Mouse (Mus musculus) erythroblast, adult 5-6 weeks (primary cell): ENCODE results near the gene Spaca5. TPM values are rescaled to one million over a fixed set of nuclear protein-coding genes. Genes with fewer than 3 reads are reported as not detected.
A peak's percentile ranks its signal among the peaks of the same experiment; 100 is the strongest.

Source experiments
- ATAC-seq: replicated peaks from 2 replicates; pipeline ENCODE4 v1.8.0; 2016; ENCODE audit warnings: moderate number of reproducible peaks, mild to moderate bottlenecking, moderate TSS enrichment, inconsistent platforms; ENCODE audit not compliant: poor library complexity, low FRiP score, severe bottlenecking
- total RNA-seq, 2 experiments: library from RNA; stranded (forward) in 1 of 2; stranded (reverse) in 1 of 2; fragments of 150-400 nt in 1 of 2; fragments of 200-764, 138-1000 nt in 1 of 2; gene quantifications; 2 replicates each; pipeline versions ENCODE4 v1.2.3 to v1.2.4; 2015 to 2017; ENCODE audit warnings: low replicate concordance in 2 of 2

Gene Spaca5
- total RNA-seq (2015; ENCODE audit: low replicate concordance) (not detected in 2 replicates), total RNA-seq (2017; ENCODE audit: low replicate concordance) (not detected in 2 replicates)

GRCm38 (mm10) chrX:21068106-21068505 lies at the start of gene Spaca5:
Gene Spaca5 (plus strand): TSS chrX:21068406.
- no peak for ATAC-seq

GRCm38 (mm10) chrX:21061460-21061859 lies 6.7 kb upstream of the Spaca5 start:
- 0 out of 2 replicates have a peak, but pooled peaks have one; percentile 39 for ATAC-seq

GRCm38 (mm10) chrX:21061866-21062543 lies 6.2 kb upstream of the Spaca5 start, which contains the start of gene Zfp182:
Gene Zfp182 (minus strand): TSS chrX:21062316.
- peak; percentile 99 for ATAC-seq

GRCm38 (mm10) chrX:21062544-21062890 lies 5.7 kb upstream of the Spaca5 start:
- no peak for ATAC-seq

GRCm38 (mm10) chrX:21088645-21088982 lies 20.4 kb downstream of the Spaca5 start:
- ATAC-seq, result no peak

- no peak for ATAC-seq
Observed at GRCm38 (mm10) chrX:21088983-21089866, 21.0 kb downstream of the Spaca5 start, which contains the start of gene Zfp300. Gene Zfp300 (minus strand): TSS chrX:21089527.

- no peak for ATAC-seq
Observed at GRCm38 (mm10) chrX:21089867-21090239, 21.6 kb downstream of the Spaca5 start.

GRCm38 (mm10) chrX:21115520-21115919 lies 47.3 kb downstream of the Spaca5 start, which contains the start of gene Ssxa1:
Gene Ssxa1 (plus strand): TSS chrX:21115820.
- ATAC-seq, result no peak

Other genes with a start within 250 kb of the Spaca5 start
- not detected in 2 replicates for gene Timp1, start 198.2 kb upstream of the Spaca5 start, total RNA-seq (2015; ENCODE audit: low replicate concordance)
- gene Timp1, start 198.2 kb upstream of the Spaca5 start, total RNA-seq (2017; ENCODE audit: low replicate concordance), result not detected in 2 replicates
- gene Syn1, start 147.4 kb upstream of the Spaca5 start, total RNA-seq (2015; ENCODE audit: low replicate concordance), result 0.42 and 3.5 TPM in 2 replicates
- gene Syn1, start 147.4 kb upstream of the Spaca5 start, total RNA-seq (2017; ENCODE audit: low replicate concordance), result not detected in 2 replicates
- gene Cfp, start 136.9 kb upstream of the Spaca5 start, total RNA-seq (2015; ENCODE audit: low replicate concordance), result 8.3 and 17.8 TPM in 2 replicates
- gene Cfp, start 136.9 kb upstream of the Spaca5 start, total RNA-seq (2017; ENCODE audit: low replicate concordance), result 16.1 and 17.6 TPM in 2 replicates
- gene Elk1, start 117.8 kb upstream of the Spaca5 start, total RNA-seq (2015; ENCODE audit: low replicate concordance), result 0.42 and 0.77 TPM in 2 replicates
- gene Elk1, start 117.8 kb upstream of the Spaca5 start, total RNA-seq (2017; ENCODE audit: low replicate concordance), result 0.60 and 1.1 TPM in 2 replicates
- gene Uxt, start 106.4 kb upstream of the Spaca5 start, total RNA-seq (2015; ENCODE audit: low replicate concordance), result 15.3 and 23.4 TPM in 2 replicates
- 6.6 and 15.7 TPM in 2 replicates for gene Uxt, start 106.4 kb upstream of the Spaca5 start, total RNA-seq (2017; ENCODE audit: low replicate concordance)
- gene Zfp182, start 6.1 kb upstream of the Spaca5 start, total RNA-seq (2015; ENCODE audit: low replicate concordance), result 5.4 and 10.9 TPM in 2 replicates
- gene Zfp182, start 6.1 kb upstream of the Spaca5 start, total RNA-seq (2017; ENCODE audit: low replicate concordance), result 5.6 and 8.5 TPM in 2 replicates
- gene Zfp300, start 21.1 kb downstream of the Spaca5 start, total RNA-seq (2015; ENCODE audit: low replicate concordance), result not detected in 2 replicates
- not detected in 2 replicates for gene Zfp300, start 21.1 kb downstream of the Spaca5 start, total RNA-seq (2017; ENCODE audit: low replicate concordance)
- gene Ssxa1, start 47.4 kb downstream of the Spaca5 start, total RNA-seq (2015; ENCODE audit: low replicate concordance), result not detected in 2 replicates
- gene Ssxa1, start 47.4 kb downstream of the Spaca5 start, total RNA-seq (2017; ENCODE audit: low replicate concordance), result not detected in 2 replicates
- not detected in 2 replicates for gene Gm21876, start 107.2 kb downstream of the Spaca5 start, total RNA-seq (2015; ENCODE audit: low replicate concordance)
- not detected in 2 replicates for gene Gm21876, start 107.2 kb downstream of the Spaca5 start, total RNA-seq (2017; ENCODE audit: low replicate concordance)